Mouse (Mus musculus): Measurements from ENCODE around the gene Kif21b.

The Kif21b gene

GRCm38 (mm10) chr1:136130951-136131558, at the start of gene Kif21b:
Gene Kif21b, plus strand, starts transcription at chr1:136131389.
- in situ Hi-C loops (cut with MboI): no loop called here

GRCm38 (mm10) chr1:136085988-136086685, 45.1 kb upstream of the Kif21b start:
- in situ Hi-C loops (cut with MboI): no loop called here

- in situ Hi-C loops (cut with MboI): no loop called here
Observed at GRCm38 (mm10) chr1:136089368-136090165, 41.6 kb upstream of the Kif21b start.

- in situ Hi-C loops (cut with MboI): no loop called here
Observed at GRCm38 (mm10) chr1:136093726-136094125, 37.5 kb upstream of the Kif21b start.

GRCm38 (mm10) chr1:136094807-136095206, 36.4 kb upstream of the Kif21b start:
- in situ Hi-C loops (cut with MboI): no loop called here

GRCm38 (mm10) chr1:136102094-136102493, 29.1 kb upstream of the Kif21b start:
- in situ Hi-C loops (cut with MboI): no loop called here

GRCm38 (mm10) chr1:136102551-136102950, 28.6 kb upstream of the Kif21b start:
- in situ Hi-C loops (cut with MboI): no loop called here

- in situ Hi-C loops (cut with MboI): no loop called here
Observed at GRCm38 (mm10) chr1:136102981-136103380, 28.2 kb upstream of the Kif21b start.

- in situ Hi-C loops (cut with MboI): no loop called here
Observed at GRCm38 (mm10) chr1:136103696-136104095, 27.5 kb upstream of the Kif21b start.

- in situ Hi-C loops (cut with MboI): no loop called here
Observed at GRCm38 (mm10) chr1:136104741-136105140, 26.4 kb upstream of the Kif21b start.

GRCm38 (mm10) chr1:136109464-136109863, 21.7 kb upstream of the Kif21b start:
- in situ Hi-C loops (cut with MboI): no loop called here

GRCm38 (mm10) chr1:136116183-136116582, 15.0 kb upstream of the Kif21b start:
- in situ Hi-C loops (cut with MboI): loop anchor here (10.0 kb wide), 1 partner anchor 59 kb away; no protein-coding TSS in a partner anchor

- in situ Hi-C loops (cut with MboI): loop anchor here (10.0 kb wide), 1 partner anchor 58 kb away; no protein-coding TSS in a partner anchor
Observed at GRCm38 (mm10) chr1:136117069-136117468, 14.1 kb upstream of the Kif21b start.

GRCm38 (mm10) chr1:136118875-136119274, 12.3 kb upstream of the Kif21b start:
- in situ Hi-C loops (cut with MboI): loop anchor here (10.0 kb wide), 1 partner anchor 56 kb away; no protein-coding TSS in a partner anchor

GRCm38 (mm10) chr1:136119571-136120262, 11.5 kb upstream of the Kif21b start:
- in situ Hi-C loops (cut with MboI): loop anchor here (10.0 kb wide), 1 partner anchor 55 kb away; no protein-coding TSS in a partner anchor

- in situ Hi-C loops (cut with MboI): no loop called here
Observed at GRCm38 (mm10) chr1:136120263-136120603, 11.0 kb upstream of the Kif21b start.

- in situ Hi-C loops (cut with MboI): no loop called here
Observed at GRCm38 (mm10) chr1:136120785-136121184, 10.4 kb upstream of the Kif21b start.

- in situ Hi-C loops (cut with MboI): no loop called here
Observed at GRCm38 (mm10) chr1:136122030-136122429, 9.2 kb upstream of the Kif21b start.

GRCm38 (mm10) chr1:136126159-136126765, 4.9 kb upstream of the Kif21b start:
- in situ Hi-C loops (cut with MboI): no loop called here

- in situ Hi-C loops (cut with MboI): no loop called here
Observed at GRCm38 (mm10) chr1:136126895-136127294, 4.3 kb upstream of the Kif21b start.

- in situ Hi-C loops (cut with MboI): no loop called here
Observed at GRCm38 (mm10) chr1:136127856-136128255, 3.3 kb upstream of the Kif21b start.

All from mature B cell (primary cell).